Mouse (Mus musculus) bone marrow macrophage, adult 2 months (primary cell): Measurements from ENCODE around the gene Ror2.

Experiments used
- CTCF ChIP-seq: IDR thresholded peaks from 2 replicates; pipeline ENCODE4 v1.5.1; 2012; ENCODE audit warnings: low read depth, mild to moderate bottlenecking, low read length, moderate library complexity
- POLR2A ChIP-seq: IDR thresholded peaks from 2 replicates; pipeline ENCODE4 v1.6.1; 2012; ENCODE audit warnings: mild to moderate bottlenecking, low read depth, low read length, borderline replicate concordance

- TF ChIP-seq CTCF (no peak), POLR2A (no peak)
These were observed 73.8 kb downstream of the Ror2 start for GRCm38 (mm10) chr13:53211971-53212733.
